Mouse (Mus musculus) embryonic facial prominence, embryonic 12.5 days (tissue): Measurements from ENCODE around the gene Olfr116. TPM values are rescaled to one million over a fixed set of nuclear protein-coding genes. Genes with fewer than 3 reads are reported as not detected.

Source experiments
- ATAC-seq: fragments of 200-750 bp; cut with Nextera tagmentation; 2 replicates; pipeline ENCODE4 v1.8.0; 2017; ENCODE audit not compliant: insufficient number of reproducible peaks, insufficient read depth, low FRiP score, low TSS enrichment
- H3K27ac ChIP-seq: fragments of 300-500 bp; sonication (generic); 2 replicates; pipeline ENCODE4 v1.5.1; 2016; ENCODE audit warnings: mild to moderate bottlenecking
- H3K27me3 ChIP-seq: fragments of 300-500 bp; sonication (generic); 2 replicates; pipeline ENCODE4 v1.6.1; 2016; ENCODE audit warnings: mild to moderate bottlenecking, moderate library complexity
- H3K36me3 ChIP-seq: fragments of 300-500 bp; sonication (generic); 2 replicates; pipeline ENCODE4 v1.6.1; 2016; ENCODE audit warnings: mild to moderate bottlenecking
- H3K4me1 ChIP-seq: fragments of 300-500 bp; sonication (generic); 2 replicates; pipeline ENCODE4 v1.6.1; 2016
- H3K4me2 ChIP-seq: fragments of 300-500 bp; sonication (generic); replicated peaks from 2 replicates; pipeline ENCODE4 v1.6.1; 2016; ENCODE audit warnings: mild to moderate bottlenecking, moderate library complexity
- H3K4me3 ChIP-seq: fragments of 300-500 bp; sonication (generic); 2 replicates; pipeline ENCODE4 v1.5.1; 2016; ENCODE audit warnings: mild to moderate bottlenecking
- H3K9ac ChIP-seq: fragments of 300-500 bp; sonication (generic); 2 replicates; pipeline ENCODE4 v1.6.1; 2016; ENCODE audit warnings: mild to moderate bottlenecking, moderate library complexity
- H3K9me3 ChIP-seq: fragments of 300-500 bp; sonication (generic); 2 replicates; pipeline ENCODE4 v1.6.1; 2016; ENCODE audit warnings: mild to moderate bottlenecking, moderate library complexity
- WGBS: fragments of 180-500 bp; shearing (Covaris S2); methylation state at CpG from one replicate; pipeline ENCODE4 v1.1.7; 2016; 5-methylcytosine and 5-hydroxymethylcytosine counted together
- polyA plus RNA-seq: library from polyadenylated mRNA; unstranded; fragments of >200 nt; fragmentation: Nextera tagmentation; extraction: Ambion mirVana; gene quantifications from 2 replicates; pipeline ENCODE4 v1.2.1, GENCODE M21; 2016

The Olfr116 gene
- polyA plus RNA-seq, result not detected in 2 replicates

GRCm38 (mm10) chr17:37627009-37627408, at the start of gene Olfr116, which contains the start of gene Olfr115:
Gene Olfr116 (minus strand): TSS chr17:37627199.
Gene Olfr115 (minus strand): TSS chr17:37627109.
- Histone ChIP-seq H3K36me3 (no peaks in the 10 kb centered on the region), H3K27me3 (no peaks in the 10 kb centered on the region), H3K9me3 (peaks cover 8% of the 10 kb centered on the region), H3K4me1 (no peaks in the 10 kb centered on the region), H3K4me2 (no peak within 1 kb of the TSS), H3K9ac (no peak within 1 kb of the TSS), H3K27ac (no peak within 1 kb of the TSS), H3K4me3 (no peak within 1 kb of the TSS)
- ATAC-seq, result no peak
- WGBS, result 83% methylated on average over 2 of the region's 2 CpGs

GRCm38 (mm10) chr17:37666688-37667087, 39.7 kb upstream of the Olfr116 start, which contains the start of gene Olfr118:
Gene Olfr118 (plus strand): TSS chr17:37666988.
- H3K27ac ChIP-seq, result no peak within 1 kb of the TSS
- H3K36me3 ChIP-seq, result no peaks in the 10 kb centered on the region
- no peak within 1 kb of the TSS for H3K4me2 ChIP-seq
- H3K4me3 ChIP-seq, result no peak within 1 kb of the TSS
- H3K9ac ChIP-seq, result no peak within 1 kb of the TSS
- no peaks in the 10 kb centered on the region for H3K27me3 ChIP-seq
- H3K4me1 ChIP-seq, result no peaks in the 10 kb centered on the region
- H3K9me3 ChIP-seq, result no peaks in the 10 kb centered on the region
- 73% methylated on average over 2 of the region's 2 CpGs for WGBS
- no peak for ATAC-seq

GRCm38 (mm10) chr17:37663682-37664081, 36.7 kb upstream of the Olfr116 start, which contains the start of gene Olfr117:
Gene Olfr117 (minus strand): TSS chr17:37663782.
- no peak for ATAC-seq
- Histone ChIP-seq H3K4me2 (no peak within 1 kb of the TSS), H3K27me3 (no peaks in the 10 kb centered on the region), H3K9ac (no peak within 1 kb of the TSS), H3K4me1 (no peaks in the 10 kb centered on the region), H3K36me3 (no peaks in the 10 kb centered on the region), H3K4me3 (no peak within 1 kb of the TSS), H3K27ac (no peak within 1 kb of the TSS), H3K9me3 (no peaks in the 10 kb centered on the region)
- 55% methylated on average over 1 of the region's 1 CpGs for WGBS

- no peaks in the 10 kb centered on the region for H3K36me3 ChIP-seq
- H3K27ac ChIP-seq, result no peak within 1 kb of the TSS
- ATAC-seq, result no peak
- no peaks in the 10 kb centered on the region for H3K9me3 ChIP-seq
- H3K4me2 ChIP-seq, result no peak within 1 kb of the TSS
- no peaks in the 10 kb centered on the region for H3K27me3 ChIP-seq
- H3K4me3 ChIP-seq, result no peak within 1 kb of the TSS
- no peaks in the 10 kb centered on the region for H3K4me1 ChIP-seq
- H3K9ac ChIP-seq, result no peak within 1 kb of the TSS
Observed at GRCm38 (mm10) chr17:37592643-37593042, 34.4 kb downstream of the Olfr116 start, which contains the start of gene Olfr114. Gene Olfr114 (minus strand): TSS chr17:37592743.

DNA sequence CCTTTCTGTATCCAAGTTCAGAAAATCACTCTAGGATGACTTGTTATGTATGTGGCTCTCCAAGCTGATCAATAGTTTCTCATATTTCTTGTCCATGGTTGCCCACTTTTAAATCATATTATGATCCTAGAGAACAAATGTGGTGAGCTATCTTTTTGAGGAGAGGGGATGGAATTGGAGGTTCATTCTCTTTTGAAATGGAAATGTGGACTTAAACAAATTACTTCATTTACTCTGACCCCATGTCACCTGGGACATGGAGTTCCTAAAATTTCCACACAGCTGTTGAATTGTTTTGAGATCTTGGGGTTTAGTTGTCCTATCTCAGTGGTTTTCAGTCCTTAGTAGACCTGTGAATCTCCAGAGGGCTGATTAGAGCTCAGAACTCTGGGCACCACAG, 49.4 kb downstream of the Olfr116 start, which contains the start of gene Olfr113:
Gene Olfr113, minus strand, starts transcription at position 101 of the 400 bp plus-strand sequence.
- Histone ChIP-seq H3K9me3 (no peaks in the 10 kb centered on the region), H3K4me3 (no peak within 1 kb of the TSS), H3K9ac (no peak within 1 kb of the TSS), H3K4me1 (no peaks in the 10 kb centered on the region), H3K36me3 (no peaks in the 10 kb centered on the region), H3K27me3 (no peaks in the 10 kb centered on the region), H3K27ac (no peak within 1 kb of the TSS), H3K4me2 (no peak within 1 kb of the TSS)
- ATAC-seq, result no peak

Other genes with a start within 250 kb of the Olfr116 start
- not detected in 2 replicates for gene Olfr105-ps, start 248.2 kb downstream of the Olfr116 start, polyA plus RNA-seq
- gene Olfr106-ps, start 236.8 kb downstream of the Olfr116 start, polyA plus RNA-seq, result not detected in 2 replicates
- gene Olfr107, start 228.0 kb downstream of the Olfr116 start, polyA plus RNA-seq, result not detected in 2 replicates
- gene Olfr108, start 181.7 kb downstream of the Olfr116 start, polyA plus RNA-seq, result not detected in 2 replicates
- gene Olfr109, start 168.3 kb downstream of the Olfr116 start, polyA plus RNA-seq, result not detected in 2 replicates
- not detected in 2 replicates for gene H2-M2, start 143.6 kb downstream of the Olfr116 start, polyA plus RNA-seq
- gene Olfr110, start 134.7 kb downstream of the Olfr116 start, polyA plus RNA-seq, result not detected in 2 replicates
- gene Olfr111, start 119.2 kb downstream of the Olfr116 start, polyA plus RNA-seq, result not detected in 2 replicates
- gene Olfr112, start 57.7 kb downstream of the Olfr116 start, polyA plus RNA-seq, result not detected in 2 replicates
- gene Olfr113, start 49.5 kb downstream of the Olfr116 start, polyA plus RNA-seq, result not detected in 2 replicates
- gene Olfr114, start 34.5 kb downstream of the Olfr116 start, polyA plus RNA-seq, result not detected in 2 replicates
- not detected in 2 replicates for gene Olfr115, start 90 bp downstream of the Olfr116 start, polyA plus RNA-seq
- not detected in 2 replicates for gene Olfr117, start 36.6 kb upstream of the Olfr116 start, polyA plus RNA-seq
- gene Olfr118, start 39.8 kb upstream of the Olfr116 start, polyA plus RNA-seq, result not detected in 2 replicates
- not detected in 2 replicates for gene Olfr119, start 69.4 kb upstream of the Olfr116 start, polyA plus RNA-seq
- not detected in 2 replicates for gene Olfr120, start 94.6 kb upstream of the Olfr116 start, polyA plus RNA-seq
- gene Olfr121, start 121.7 kb upstream of the Olfr116 start, polyA plus RNA-seq, result not detected in 2 replicates
- gene Olfr122, start 141.4 kb upstream of the Olfr116 start, polyA plus RNA-seq, result not detected in 2 replicates
- gene Olfr123, start 166.3 kb upstream of the Olfr116 start, polyA plus RNA-seq, result not detected in 2 replicates
- gene Olfr124, start 172.7 kb upstream of the Olfr116 start, polyA plus RNA-seq, result not detected in 2 replicates
- not detected in 2 replicates for gene Olfr125, start 205.8 kb upstream of the Olfr116 start, polyA plus RNA-seq
- not detected in 2 replicates for gene Olfr126, start 220.3 kb upstream of the Olfr116 start, polyA plus RNA-seq